ENCODE assay signal across 8 mouse cellular contexts in the genomic region with DNA sequence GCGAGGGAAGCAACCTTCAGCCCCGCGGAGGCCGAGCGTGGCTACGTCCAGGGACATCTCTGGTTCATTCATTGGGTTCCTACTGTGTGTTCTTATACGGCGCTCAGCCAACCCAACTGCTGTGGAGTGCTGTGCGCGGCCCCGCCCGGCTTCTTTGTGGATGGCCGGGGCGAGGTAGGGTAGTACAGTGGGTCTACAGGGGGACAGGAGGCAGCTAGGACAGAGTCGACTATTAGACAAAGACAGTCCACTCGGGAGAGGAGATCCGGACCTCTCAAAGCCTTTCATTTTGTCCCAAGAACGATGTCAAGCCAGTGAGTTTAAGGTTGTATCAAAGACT. TPM values are rescaled to one million over a fixed set of nuclear protein-coding genes. Genes with fewer than 3 reads are reported as not detected.
DNase-seq lines count a peak whose midpoint lies in the region; ATAC-seq and TF ChIP-seq lines count a peak whose summit lies in the region.

No protein-coding gene starts in this region.

- no peak for TF ChIP-seq EP300 in stomach, postnatal 0 days (optimal IDR thresholded peaks at IDR 0.05)

- peak overlapping the region; percentile 98 for H3K27ac ChIP-seq in testis, adult 2 months (ENCODE audit: control insufficient read depth, insufficient read depth, low read depth, low read length)
- peak overlapping the region; percentile 57 for H3K27ac ChIP-seq in limb, embryonic 15.5 days
- peak overlapping the region; percentile 86 for H3K27ac ChIP-seq in stomach, postnatal 0 days (replicated peaks)

- TF ChIP-seq CTCF in testis, adult 2 months (IDR thresholded peaks at IDR 0.05; ENCODE audit: control insufficient read depth, insufficient read depth, insufficient replicate concordance, low read depth, low read length) = no peak
- no peak for TF ChIP-seq CTCF in stomach, postnatal 0 days (IDR thresholded peaks at IDR 0.05; ENCODE audit: low read depth)

- TF ChIP-seq POLR2A in testis, adult 2 months (IDR thresholded peaks at IDR 0.05; ENCODE audit: control insufficient read depth, low read depth, low read length) = no peak

- H3K4me2 ChIP-seq in limb, embryonic 15.5 days = peak overlapping the region; percentile 89
- peak overlapping the region; percentile 90 for H3K4me2 ChIP-seq in stomach, postnatal 0 days (replicated peaks; ENCODE audit: low read depth)

- H3K9ac ChIP-seq in limb, embryonic 15.5 days = peak overlapping the region; percentile 89
- peak overlapping the region; percentile 82 for H3K9ac ChIP-seq in stomach, postnatal 0 days (ENCODE audit: low read length)

- ATAC-seq in cerebellum, adult (ENCODE audit: insufficient number of reproducible peaks, low FRiP score, low TSS enrichment) = 0 out of 2 replicates have a peak, but pooled peaks have one; percentile 43
- 0 out of 2 replicates have a peak, but pooled peaks have one; percentile 1 for ATAC-seq in limb, embryonic 15.5 days (ENCODE audit: insufficient number of reproducible peaks, low FRiP score, low TSS enrichment, low read depth)
- peak; percentile 24 for ATAC-seq in stomach, postnatal 0 days (ENCODE audit: low FRiP score, low TSS enrichment)

- WGBS in limb, embryonic 15.5 days = under 1% methylated on average over 18 of the region's 18 CpGs
- under 1% methylated on average over 18 of the region's 18 CpGs for WGBS in stomach, postnatal 0 days

- no peaks in the 10 kb centered on the region for H3K27me3 ChIP-seq in testis, adult 2 months (ENCODE audit: control insufficient read depth, insufficient read depth, low read length)
- H3K27me3 ChIP-seq in limb, embryonic 15.5 days = no peaks in the 10 kb centered on the region
- no peaks in the 10 kb centered on the region for H3K27me3 ChIP-seq in stomach, postnatal 0 days (ENCODE audit: control insufficient read depth, insufficient read depth, low read length)

- DNase-seq in cerebellum, adult 11-12 months = no peak
- no peak for DNase-seq in testis, postnatal 10 days (ENCODE audit: low spot score)
- no peak for DNase-seq in stomach, postnatal 0 days (ENCODE audit: low spot score)
- DNase-seq in thymus, postnatal 36 days = no peak
- DNase-seq in natural killer cell, adult 2 months (ENCODE audit: low spot score in 2 of 2) = no peak

- H3K4me3 ChIP-seq in testis, adult 2 months (ENCODE audit: control insufficient read depth, low read depth, low read length) = peak overlapping the region; percentile 99
- peak overlapping the region; percentile 95 for H3K4me3 ChIP-seq in limb, embryonic 15.5 days
- peak overlapping the region; percentile 85 for H3K4me3 ChIP-seq in stomach, postnatal 0 days (ENCODE audit: low read depth, low read length)

- H3K4me1 ChIP-seq in testis, adult 2 months (ENCODE audit: control insufficient read depth, insufficient read depth, low read length) = peaks cover 13% of the 10 kb centered on the region
- H3K4me1 ChIP-seq in limb, embryonic 15.5 days = peaks cover 34% of the 10 kb centered on the region
- H3K4me1 ChIP-seq in stomach, postnatal 0 days (replicated peaks; ENCODE audit: control insufficient read depth, insufficient read depth) = peaks cover 3% of the 10 kb centered on the region

- peaks cover 2% of the 10 kb centered on the region for H3K36me3 ChIP-seq in testis, adult 2 months (ENCODE audit: control insufficient read depth, insufficient read depth, low read length)
- peaks cover 59% of the 10 kb centered on the region for H3K36me3 ChIP-seq in limb, embryonic 15.5 days
- peaks cover 10% of the 10 kb centered on the region for H3K36me3 ChIP-seq in stomach, postnatal 0 days (ENCODE audit: control insufficient read depth, insufficient read depth, low read length)

- H3K9me3 ChIP-seq in limb, embryonic 15.5 days = no peaks in the 10 kb centered on the region
- no peaks in the 10 kb centered on the region for H3K9me3 ChIP-seq in stomach, postnatal 0 days (ENCODE audit: control insufficient read depth, low read length)

RNA-seq across cellular contexts. Expression of a gene that starts 0.5 kb away (rescaled TPM):
- polyA plus RNA-seq in testis, adult 2 months (2012; rRNA removed) = 161 and 177 TPM in 2 replicates
- polyA plus RNA-seq in limb, embryonic 15.5 days (2015; fragmentation: Nextera tagmentation; extraction: Ambion mirVana) = 41.7 and 43.7 TPM in 2 replicates
- 45.5 and 47.8 TPM in 2 replicates for polyA plus RNA-seq in stomach, postnatal 0 days (2015; fragmentation: Nextera tagmentation; extraction: Ambion mirVana)

RNA-seq across cellular contexts. Expression of a gene that starts 0.8 kb away (rescaled TPM):
- polyA plus RNA-seq in testis, adult 2 months (2012; rRNA removed) = 125 and 131 TPM in 2 replicates
- polyA plus RNA-seq in limb, embryonic 15.5 days (2015; fragmentation: Nextera tagmentation; extraction: Ambion mirVana) = 47.7 and 49.6 TPM in 2 replicates
- 39.4 and 40.5 TPM in 2 replicates for polyA plus RNA-seq in stomach, postnatal 0 days (2015; fragmentation: Nextera tagmentation; extraction: Ambion mirVana)

RNA-seq across cellular contexts. Expression of a gene that starts 8.0 kb away (rescaled TPM):
- 28.0 and 31.2 TPM in 2 replicates for polyA plus RNA-seq in testis, adult 2 months (2012; rRNA removed)
- polyA plus RNA-seq in limb, embryonic 15.5 days (2015; fragmentation: Nextera tagmentation; extraction: Ambion mirVana) = 27.4 and 29.9 TPM in 2 replicates
- polyA plus RNA-seq in stomach, postnatal 0 days (2015; fragmentation: Nextera tagmentation; extraction: Ambion mirVana) = 15.6 and 17.6 TPM in 2 replicates

RNA-seq across cellular contexts. Expression of a gene that starts 8.0 kb away (rescaled TPM):
- 45.9 and 56.7 TPM in 2 replicates for polyA plus RNA-seq in testis, adult 2 months (2012; rRNA removed)
- polyA plus RNA-seq in limb, embryonic 15.5 days (2015; fragmentation: Nextera tagmentation; extraction: Ambion mirVana) = 81.9 and 86.9 TPM in 2 replicates
- polyA plus RNA-seq in stomach, postnatal 0 days (2015; fragmentation: Nextera tagmentation; extraction: Ambion mirVana) = 102 and 104 TPM in 2 replicates

RNA-seq across cellular contexts. Expression of a gene that starts 9.4 kb away (rescaled TPM):
- 9.3 and 15.5 TPM in 2 replicates for polyA plus RNA-seq in testis, adult 2 months (2012; rRNA removed)
- polyA plus RNA-seq in limb, embryonic 15.5 days (2015; fragmentation: Nextera tagmentation; extraction: Ambion mirVana) = 31.9 and 36.0 TPM in 2 replicates
- 39.8 and 40.2 TPM in 2 replicates for polyA plus RNA-seq in stomach, postnatal 0 days (2015; fragmentation: Nextera tagmentation; extraction: Ambion mirVana)
